Mouse (Mus musculus) embryonic facial prominence, embryonic 15.5 days (tissue): Measurements from ENCODE around the gene Pla2g2f. TPM values are rescaled to one million over a fixed set of nuclear protein-coding genes. Genes with fewer than 3 reads are reported as not detected.
A peak's percentile ranks its signal among the peaks of the same experiment; 100 is the strongest.

ENCODE experiments used
- ATAC-seq: fragments of 200-750 bp; cut with Nextera tagmentation; 2 replicates; pipeline ENCODE4 v1.8.0; 2017; ENCODE audit warnings: low read depth, moderate TSS enrichment; ENCODE audit not compliant: insufficient number of reproducible peaks, low FRiP score, low TSS enrichment
- H3K27ac ChIP-seq: fragments of 300-500 bp; sonication (generic); replicated peaks from 2 replicates; pipeline ENCODE4 v1.5.1; 2015; ENCODE audit warnings: mild to moderate bottlenecking, inconsistent platforms
- H3K27me3 ChIP-seq: fragments of 300-500 bp; sonication (generic); 2 replicates; pipeline ENCODE4 v1.6.1; 2015; ENCODE audit warnings: inconsistent platforms
- H3K36me3 ChIP-seq: fragments of 300-500 bp; sonication (generic); 2 replicates; pipeline ENCODE4 v1.6.1; 2015; ENCODE audit warnings: mild to moderate bottlenecking, inconsistent platforms
- H3K4me1 ChIP-seq: fragments of 300-500 bp; sonication (generic); 2 replicates; pipeline ENCODE4 v1.6.1; 2015; ENCODE audit warnings: inconsistent platforms
- H3K4me2 ChIP-seq: fragments of 300-500 bp; sonication (generic); replicated peaks from 2 replicates; pipeline ENCODE4 v1.6.1; 2015; ENCODE audit warnings: mild to moderate bottlenecking, inconsistent platforms
- H3K4me3 ChIP-seq: fragments of 300-500 bp; sonication (generic); replicated peaks from 2 replicates; pipeline ENCODE4 v1.5.1; 2015; ENCODE audit warnings: mild to moderate bottlenecking, inconsistent platforms
- H3K9ac ChIP-seq: fragments of 300-500 bp; sonication (generic); 2 replicates; pipeline ENCODE4 v1.6.1; 2015; ENCODE audit warnings: inconsistent platforms
- H3K9me3 ChIP-seq: fragments of 300-500 bp; sonication (generic); replicated peaks from 2 replicates; pipeline ENCODE4 v1.6.1; 2016; ENCODE audit warnings: inconsistent platforms
- WGBS: fragments of 180-500 bp; shearing (Covaris S2); methylation state at CpG from one replicate; pipeline ENCODE4 v1.1.7; 2015; 5-methylcytosine and 5-hydroxymethylcytosine counted together
- polyA plus RNA-seq: library from polyadenylated mRNA; unstranded; fragments of >200 nt; fragmentation: Nextera tagmentation; extraction: Ambion mirVana; gene quantifications from 2 replicates; pipeline ENCODE4 v1.2.1, GENCODE M21; 2015

Gene Pla2g2f
- polyA plus RNA-seq, 1 experiment from 2014 or later = 31.1 TPM

DNA sequence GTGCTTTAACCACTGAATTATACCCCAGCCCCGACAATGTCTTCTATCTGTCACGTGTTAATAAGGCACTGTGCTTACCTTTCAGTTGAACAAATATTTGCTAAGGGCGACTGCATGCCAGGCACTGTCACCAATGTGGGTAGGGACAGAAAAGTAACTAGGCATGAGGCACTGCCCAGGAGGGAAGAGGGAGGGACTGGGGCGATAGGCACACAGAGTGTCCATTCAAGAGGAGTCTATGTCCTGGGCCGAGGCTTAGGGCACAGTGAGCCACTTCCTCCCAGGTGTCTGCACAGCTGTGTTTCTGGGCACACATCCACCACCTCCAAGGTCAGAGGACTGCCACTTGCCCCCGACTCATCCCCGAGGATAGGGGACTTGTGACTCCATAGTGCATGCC is 20.4 kb downstream of the Pla2g2f start, which contains the start of gene Ubxn10:
Gene Ubxn10, minus strand, starts transcription at position 137 of the 400 bp plus-strand sequence.
- H3K4me1 ChIP-seq = peaks cover 9% of the 10 kb centered on the region
- H3K4me2 ChIP-seq = no peak within 1 kb of the TSS
- no peak within 1 kb of the TSS for H3K4me3 ChIP-seq
- no peak for ATAC-seq
- no peak within 1 kb of the TSS for H3K27ac ChIP-seq
- WGBS = 59% methylated on average over 7 of the region's 7 CpGs
- no peaks in the 10 kb centered on the region for H3K36me3 ChIP-seq
- H3K27me3 ChIP-seq = no peaks in the 10 kb centered on the region
- H3K9me3 ChIP-seq = no peaks in the 10 kb centered on the region
- no peak within 1 kb of the TSS for H3K9ac ChIP-seq

DNA sequence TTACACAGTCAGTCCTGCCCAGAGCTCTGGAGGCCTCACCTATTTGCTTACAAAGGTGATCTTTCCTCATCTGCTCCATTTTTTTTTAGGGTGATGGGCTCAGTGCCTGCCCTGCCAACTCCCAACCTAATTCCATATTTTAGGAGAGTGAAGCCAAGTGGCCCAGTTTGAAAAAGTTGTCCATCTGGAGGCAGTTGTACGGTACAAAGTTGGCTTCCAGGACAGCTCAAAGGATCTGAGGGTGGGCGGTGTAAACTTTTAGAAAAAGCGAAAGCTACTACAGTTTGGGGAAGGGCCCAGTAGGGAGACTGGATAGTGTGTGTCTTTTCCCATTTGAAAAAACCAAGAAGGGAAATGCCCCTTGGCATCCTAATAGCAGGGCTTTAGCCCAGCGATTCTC is 22.6 kb downstream of the Pla2g2f start:
- Histone ChIP-seq H3K9ac (no peak overlapping the region), H3K36me3 (no peaks in the 10 kb centered on the region), H3K27me3 (no peaks in the 10 kb centered on the region), H3K4me2 (no peak overlapping the region), H3K4me1 (peaks cover 9% of the 10 kb centered on the region), H3K9me3 (no peaks in the 10 kb centered on the region), H3K4me3 (no peak overlapping the region), H3K27ac (no peak overlapping the region)
- 86% methylated on average over 4 of the region's 4 CpGs for WGBS
- ATAC-seq = no peak

DNA sequence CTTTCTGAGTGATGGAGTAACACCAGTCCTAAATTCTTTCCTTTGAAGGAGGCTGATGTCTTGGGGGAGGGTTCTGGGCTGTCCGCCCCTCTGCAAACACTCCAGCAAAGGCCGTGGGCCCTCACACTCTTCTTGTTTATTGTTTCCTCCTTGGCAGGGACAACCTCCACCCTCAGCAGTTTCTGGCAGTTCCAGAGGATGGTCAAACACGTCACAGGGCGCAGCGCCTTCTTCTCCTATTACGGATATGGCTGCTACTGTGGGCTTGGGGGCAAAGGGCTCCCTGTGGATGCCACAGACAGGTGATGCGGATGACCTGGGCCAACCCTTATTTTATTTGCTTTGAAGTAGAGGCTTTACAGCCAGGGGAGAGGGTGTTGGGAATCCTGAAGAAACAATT is 23.3 kb downstream of the Pla2g2f start:
- Histone ChIP-seq H3K27ac (no peak overlapping the region), H3K4me3 (no peak overlapping the region), H3K9ac (no peak overlapping the region), H3K4me2 (no peak overlapping the region), H3K4me1 (peaks cover 6% of the 10 kb centered on the region), H3K27me3 (no peaks in the 10 kb centered on the region), H3K36me3 (no peaks in the 10 kb centered on the region), H3K9me3 (no peaks in the 10 kb centered on the region)
- ATAC-seq = no peak
- WGBS = 73% methylated on average over 7 of the region's 7 CpGs

DNA sequence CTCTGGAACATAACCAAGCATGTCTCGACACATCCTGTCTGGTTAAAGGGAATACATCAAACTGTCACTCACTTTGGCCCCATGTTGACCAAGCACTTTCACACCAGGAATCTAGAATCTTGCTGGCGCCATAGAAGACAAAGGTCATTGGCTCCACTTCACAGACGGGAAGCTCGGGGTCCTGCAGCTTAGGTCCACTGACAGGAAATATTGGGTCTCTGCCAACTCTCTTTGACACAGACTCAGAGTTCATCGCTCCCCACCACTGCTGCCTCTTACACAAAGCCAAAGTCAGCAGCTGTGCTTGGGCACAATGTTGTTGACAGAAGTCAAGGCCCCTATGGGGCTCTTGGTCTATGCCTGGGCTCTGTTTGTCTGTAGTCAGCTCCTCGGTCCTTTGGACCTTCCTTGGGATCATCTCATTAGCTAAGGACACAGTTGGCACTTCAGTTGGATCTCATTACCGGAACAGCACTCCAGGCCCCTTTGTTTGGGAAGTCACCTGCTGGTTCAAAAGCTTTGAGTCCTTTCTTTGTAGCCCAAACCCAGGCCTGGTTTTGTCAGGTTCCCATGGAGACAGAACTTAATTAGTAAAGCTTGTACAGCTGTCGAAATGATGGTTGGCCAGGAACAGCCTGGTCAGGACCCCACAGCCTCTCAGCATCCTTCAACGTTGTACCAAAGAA is 28.3 kb downstream of the Pla2g2f start:
- 46% methylated on average over 9 of the region's 9 CpGs for whole genome bisulfite sequencing
- no peak for ATAC-seq

DNA sequence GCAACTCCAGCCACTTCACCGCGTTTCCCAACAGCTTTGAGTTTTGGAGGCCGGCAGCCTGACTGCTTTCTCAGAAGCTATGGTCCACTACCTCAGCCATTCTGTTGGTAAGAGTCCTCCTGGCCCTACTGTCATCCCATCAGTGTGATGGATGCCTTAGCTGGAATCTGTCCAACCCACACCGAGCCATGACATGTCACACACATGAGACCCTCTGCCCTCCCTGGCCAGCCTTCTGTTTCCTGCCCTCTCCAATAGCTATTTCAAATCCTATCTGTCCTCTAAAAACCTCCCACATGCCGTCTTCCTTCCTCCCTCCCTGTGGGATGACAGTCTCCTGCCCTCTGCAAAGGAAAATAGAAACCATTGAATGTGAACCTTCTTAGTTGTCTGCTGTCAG is 31.7 kb downstream of the Pla2g2f start:
- ATAC-seq = no peak
- Histone ChIP-seq H3K9me3 (no peaks in the 10 kb centered on the region), H3K4me3 (no peak overlapping the region), H3K9ac (no peak overlapping the region), H3K4me2 (no peak overlapping the region), H3K27me3 (no peaks in the 10 kb centered on the region; the same call in 1 of the 2 replicates), H3K36me3 (no peaks in the 10 kb centered on the region), H3K27ac (no peak overlapping the region), H3K4me1 (peaks cover 17% of the 10 kb centered on the region)
- WGBS = 74% methylated on average over 5 of the region's 5 CpGs

More for the DNA sequence above, 28.3 kb downstream of the Pla2g2f start:
- H3K4me1 ChIP-seq = peaks cover 12% of the 10 kb centered on the region
- no peak overlapping the region for H3K4me3 ChIP-seq
- no peak overlapping the region for H3K9ac ChIP-seq
- no peak overlapping the region for H3K4me2 ChIP-seq
- H3K27me3 ChIP-seq = no peaks in the 10 kb centered on the region
- no peak overlapping the region for H3K27ac ChIP-seq
- H3K36me3 ChIP-seq = no peaks in the 10 kb centered on the region
- H3K9me3 ChIP-seq = no peaks in the 10 kb centered on the region

DNA sequence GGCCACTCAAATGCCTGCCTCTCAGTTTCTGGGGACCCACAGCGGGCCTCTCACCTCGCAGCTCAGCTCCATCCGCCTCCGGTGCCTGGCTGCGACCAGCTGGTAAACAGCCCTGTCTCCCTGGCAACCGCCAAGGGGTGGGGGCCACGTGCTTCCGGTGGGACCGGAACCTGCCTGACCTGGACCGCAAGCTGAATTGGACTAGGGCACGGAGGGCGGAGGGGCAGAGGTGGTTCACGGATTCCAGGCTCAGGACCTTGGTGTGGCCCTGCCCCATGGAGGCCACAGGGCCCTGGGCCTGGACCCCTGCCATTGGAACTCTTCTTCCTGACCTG is 32.3 kb downstream of the Pla2g2f start:
- peak; percentile 68 for ATAC-seq
- Histone ChIP-seq H3K9ac (no peak overlapping the region), H3K36me3 (no peaks in the 10 kb centered on the region), H3K4me2 (peak overlapping the region; percentile 47), H3K9me3 (no peaks in the 10 kb centered on the region), H3K27me3 (no peaks in the 10 kb centered on the region; the same call in 1 of the 2 replicates), H3K27ac (0 out of 2 replicates have a peak overlapping the region, but pooled peaks have one; percentile 5), H3K4me1 (peaks cover 17% of the 10 kb centered on the region), H3K4me3 (peak overlapping the region; percentile 25)
- 4% methylated on average over 13 of the region's 13 CpGs for WGBS

DNA sequence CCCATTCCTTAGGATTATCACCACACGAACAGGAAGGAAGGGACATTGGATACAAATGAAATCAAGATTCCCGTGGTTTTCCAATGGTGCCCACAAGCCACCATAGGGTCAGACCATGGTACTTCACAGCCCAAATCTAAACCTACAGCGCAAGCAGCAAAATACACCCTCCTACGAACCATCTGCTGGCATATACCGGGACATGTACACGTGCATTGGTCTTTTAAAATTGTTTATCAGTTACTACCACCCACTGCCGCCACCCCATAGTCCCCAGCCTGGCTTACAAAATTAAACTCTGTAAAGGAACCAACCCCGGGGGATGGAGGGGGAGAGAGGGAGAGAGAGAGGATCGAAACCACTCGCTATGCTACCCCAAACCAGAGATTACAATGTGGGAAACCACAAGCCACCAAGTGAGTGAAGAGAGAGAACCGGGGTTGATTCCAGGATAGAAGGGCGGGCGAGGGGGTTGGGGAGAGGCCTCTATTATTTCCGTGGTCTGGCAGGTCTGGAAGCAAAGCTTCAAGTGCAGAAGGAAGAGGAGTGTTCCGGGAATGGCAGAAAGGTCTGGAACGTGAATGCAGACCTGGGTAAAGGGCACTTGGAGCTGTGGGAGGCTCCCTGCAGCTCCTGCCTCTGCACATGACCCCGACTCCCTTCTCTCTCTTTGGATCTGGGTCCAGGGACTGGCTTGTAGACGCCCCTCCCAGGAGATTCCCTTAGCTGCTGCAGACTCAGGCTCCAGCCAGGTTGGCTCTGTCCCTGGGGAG is 32.9 kb downstream of the Pla2g2f start, which contains the start of gene Pla2g2c:
Gene Pla2g2c, plus strand, starts transcription at position 439 of the 773 bp plus-strand sequence.
- H3K27ac ChIP-seq = 0 out of 2 replicates have a peak within 1 kb of the TSS, but pooled peaks have one; percentile 5
- H3K36me3 ChIP-seq = no peaks in the 10 kb centered on the region
- no peak within 1 kb of the TSS for H3K9ac ChIP-seq
- 35% methylated on average over 18 of the region's 18 CpGs for WGBS
- H3K4me3 ChIP-seq = peak within 1 kb of the TSS; percentile 25
- peaks cover 17% of the 10 kb centered on the region for H3K4me1 ChIP-seq
- ATAC-seq = 0 out of 2 replicates have a peak, but pooled peaks have one; percentile 26
- H3K27me3 ChIP-seq = no peaks in the 10 kb centered on the region; the same call in 1 of the 2 replicates
- peak within 1 kb of the TSS; percentile 47 for H3K4me2 ChIP-seq
- no peaks in the 10 kb centered on the region for H3K9me3 ChIP-seq

DNA sequence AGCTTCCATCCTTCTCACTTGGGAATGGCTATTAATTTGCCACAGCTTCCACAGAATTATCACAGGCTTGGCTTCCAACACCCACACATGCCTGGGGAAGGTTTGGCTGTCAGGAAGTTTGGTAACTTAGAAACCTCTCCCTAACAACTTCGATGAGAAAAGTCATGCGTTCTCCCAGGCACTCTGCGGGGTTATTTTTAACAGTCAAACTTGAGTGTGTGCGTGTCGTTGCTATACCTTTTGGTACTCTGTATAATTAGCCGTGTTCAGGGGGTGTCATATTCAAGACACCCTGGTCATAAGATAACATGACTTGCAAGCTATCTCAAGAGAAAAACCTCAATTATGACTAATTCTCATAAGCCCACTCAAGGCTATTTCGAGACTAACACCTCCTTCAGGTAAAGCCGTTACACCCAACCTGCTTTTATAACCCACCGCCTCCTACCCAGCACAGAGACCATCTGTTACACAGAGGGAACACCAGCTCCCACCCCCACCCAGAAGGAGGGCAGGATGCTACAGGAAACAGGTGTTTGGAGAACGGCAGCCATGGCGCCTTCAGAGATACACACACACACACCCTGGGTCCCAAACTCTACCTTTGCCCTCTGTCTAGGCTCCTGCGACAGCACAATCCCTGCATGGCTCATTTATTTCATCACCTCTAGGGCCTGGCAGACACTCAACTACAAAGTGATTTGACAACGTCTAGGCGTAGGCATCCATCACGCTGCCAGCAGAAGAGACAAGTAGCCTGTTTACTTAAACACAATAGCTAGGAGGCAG is 33.7 kb downstream of the Pla2g2f start:
- Histone ChIP-seq H3K36me3 (no peaks in the 10 kb centered on the region), H3K27ac (no peak overlapping the region), H3K9ac (no peak overlapping the region), H3K4me2 (no peak overlapping the region), H3K9me3 (no peaks in the 10 kb centered on the region), H3K4me3 (no peak overlapping the region), H3K27me3 (no peaks in the 10 kb centered on the region; the same call in 1 of the 2 replicates), H3K4me1 (peaks cover 17% of the 10 kb centered on the region)
- ATAC-seq = no peak
- WGBS = 59% methylated on average over 15 of the region's 15 CpGs

DNA sequence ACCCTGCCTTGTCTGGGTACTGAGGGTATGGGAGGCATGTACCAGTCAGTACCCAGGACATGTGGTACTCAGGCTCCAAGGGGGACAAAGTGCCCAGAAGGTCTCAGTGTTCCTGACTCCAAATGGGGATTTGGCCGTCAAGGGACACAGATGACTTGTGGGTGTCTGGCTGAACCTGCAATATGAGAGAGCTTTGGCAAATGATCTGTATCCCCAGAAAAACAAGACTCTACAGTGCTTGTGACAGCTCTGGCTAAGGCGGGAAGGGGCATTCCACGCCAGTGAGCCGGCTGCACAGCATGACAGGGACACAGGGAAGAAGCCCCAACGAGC is 38.2 kb downstream of the Pla2g2f start:
- no peaks in the 10 kb centered on the region for H3K36me3 ChIP-seq
- H3K4me1 ChIP-seq = peaks cover 5% of the 10 kb centered on the region
- H3K4me2 ChIP-seq = no peak overlapping the region
- no peak overlapping the region for H3K4me3 ChIP-seq
- H3K27me3 ChIP-seq = no peaks in the 10 kb centered on the region; the same call in 1 of the 2 replicates
- no peak for ATAC-seq
- no peak overlapping the region for H3K9ac ChIP-seq
- no peak overlapping the region for H3K27ac ChIP-seq
- H3K9me3 ChIP-seq = no peaks in the 10 kb centered on the region
- WGBS = 80% methylated on average over 5 of the region's 5 CpGs

DNA sequence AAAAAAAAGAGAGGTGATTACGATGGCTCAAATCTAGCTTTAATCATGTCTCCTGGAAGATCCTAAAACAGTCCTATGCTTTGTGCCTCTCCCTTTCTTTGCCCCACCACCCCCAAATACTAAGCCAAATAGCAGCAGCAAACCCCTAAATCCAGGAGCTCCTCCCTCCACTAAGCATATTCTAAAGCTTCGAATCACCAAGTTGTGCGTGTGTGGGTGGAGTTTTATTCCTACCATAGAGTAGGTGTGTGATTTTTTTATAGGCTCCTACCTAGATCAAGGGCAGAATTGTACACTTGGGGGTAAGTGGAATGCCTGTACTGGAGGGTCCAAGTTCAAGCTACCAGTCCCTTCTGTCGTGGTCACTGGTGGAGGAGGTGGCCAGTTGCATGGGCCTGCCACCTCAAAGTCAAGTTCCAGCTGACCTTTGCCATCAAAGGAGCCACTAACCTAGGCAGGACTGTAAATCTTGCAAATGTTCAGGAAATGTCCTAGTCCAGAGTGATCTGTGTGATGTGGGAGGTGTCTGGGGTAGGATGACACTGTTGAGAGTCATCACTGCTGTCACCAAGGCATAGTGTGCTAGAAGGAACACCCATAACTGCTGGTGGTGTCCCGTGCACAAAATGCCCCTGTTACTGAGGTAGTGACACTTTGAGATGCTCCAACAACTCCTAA is 38.7 kb downstream of the Pla2g2f start:
- no peaks in the 10 kb centered on the region; the same call in 1 of the 2 replicates for H3K4me1 ChIP-seq
- no peaks in the 10 kb centered on the region for H3K36me3 ChIP-seq
- no peaks in the 10 kb centered on the region; the same call in 1 of the 2 replicates for H3K27me3 ChIP-seq
- no peaks in the 10 kb centered on the region for H3K9me3 ChIP-seq
- H3K4me3 ChIP-seq = no peak overlapping the region
- ATAC-seq = no peak
- H3K9ac ChIP-seq = no peak overlapping the region
- H3K27ac ChIP-seq = no peak overlapping the region
- H3K4me2 ChIP-seq = no peak overlapping the region
- WGBS = 78% methylated on average over 5 of the region's 5 CpGs
